Mouse (Mus musculus) heart, postnatal 0 days (tissue): ENCODE data around the gene Hoxc13. TPM values are rescaled to one million over a fixed set of nuclear protein-coding genes. Genes with fewer than 3 reads are reported as not detected.

Experiments
- ATAC-seq: fragments of 200-750 bp; cut with Nextera tagmentation; 2 replicates; pipeline ENCODE4 v1.8.0; 2017; ENCODE audit warnings: low read depth, moderate number of reproducible peaks, moderate library complexity; ENCODE audit not compliant: insufficient read depth
- DNase-seq: peaks from one replicate; pipeline ENCODE4 v3.0.0-alpha.2; 2016; ENCODE audit warnings: low spot score
- H3K27ac ChIP-seq: fragments of 300-500 bp; sonication (generic); 2 replicates; pipeline ENCODE4 v1.5.1; 2014; ENCODE audit warnings: low read depth, mild to moderate bottlenecking
- H3K27me3 ChIP-seq: fragments of 300-500 bp; sonication (generic); 2 replicates; pipeline ENCODE4 v1.6.1; 2014; ENCODE audit warnings: low read length, mixed read lengths; ENCODE audit not compliant: control insufficient read depth, insufficient read depth
- H3K36me3 ChIP-seq: fragments of 300-500 bp; sonication (generic); replicated peaks from 2 replicates; pipeline ENCODE4 v1.6.1; 2014; ENCODE audit warnings: low read length, mixed read lengths; ENCODE audit not compliant: control insufficient read depth, insufficient read depth
- H3K4me1 ChIP-seq: fragments of 300-500 bp; sonication (generic); 2 replicates; pipeline ENCODE4 v1.6.1; 2014; ENCODE audit warnings: antibody characterized with exemption; ENCODE audit not compliant: control insufficient read depth, insufficient read depth
- H3K4me2 ChIP-seq: fragments of 300-500 bp; sonication (generic); 2 replicates; pipeline ENCODE4 v1.6.1; 2014; ENCODE audit warnings: low read depth, mild to moderate bottlenecking, low read length, moderate library complexity
- H3K4me3 ChIP-seq: fragments of 300-500 bp; sonication (generic); 2 replicates; pipeline ENCODE4 v1.5.1; 2014; ENCODE audit warnings: low read depth, low read length
- H3K9ac ChIP-seq: fragments of 300-500 bp; sonication (generic); replicated peaks from 2 replicates; pipeline ENCODE4 v1.6.1; 2014; ENCODE audit warnings: low read depth, low read length, mixed read lengths
- H3K9me3 ChIP-seq: fragments of 300-500 bp; sonication (generic); replicated peaks from 2 replicates; pipeline ENCODE4 v1.6.1; 2016; ENCODE audit warnings: low read length; ENCODE audit not compliant: control insufficient read depth
- CTCF ChIP-seq: IDR thresholded peaks from 2 replicates; pipeline ENCODE4 v1.5.1; 2016; ENCODE audit warnings: antibody characterized with exemption, control low read depth, low read depth
- EP300 ChIP-seq: IDR thresholded peaks from 2 replicates; pipeline ENCODE4 v1.6.1; 2016; ENCODE audit warnings: antibody characterized with exemption, low read depth
- WGBS: fragments of 180-500 bp; shearing (Covaris S2); extraction: QIAGEN DNeasy Blood & Tissue Kit; methylation state at CpG from one replicate; pipeline ENCODE4 v1.1.7; 2014; 5-methylcytosine and 5-hydroxymethylcytosine counted together
- polyA plus RNA-seq: library from polyadenylated mRNA; unstranded; fragments of >200 nt; fragmentation: Nextera tagmentation; extraction: Ambion mirVana; gene quantifications from 2 replicates; pipeline ENCODE4 v1.2.1, GENCODE M21; 2015
- total RNA-seq: library from RNA; depleted of rRNA; stranded (reverse); fragments of >200 nt; gene quantifications from 2 replicates; pipeline ENCODE4 v1.2.3, GENCODE M21; 2014; ENCODE audit warnings: low replicate concordance

Gene Hoxc13
- total and polyA plus RNA-seq, 2 experiments from 2014 or later: not detected

- Histone ChIP-seq H3K36me3 (no peaks in the 10 kb centered on the region), H3K4me1 (no peaks in the 10 kb centered on the region), H3K9me3 (no peaks in the 10 kb centered on the region), H3K4me2 (no peak overlapping the region), H3K9ac (no peak overlapping the region), H3K27me3 (peaks cover 98% of the 10 kb centered on the region), H3K4me3 (no peak overlapping the region; the same call in 1 of the 2 replicates), H3K27ac (no peak overlapping the region)
- TF ChIP-seq CTCF (no peak), EP300 (no peak)
- DNase-seq (no peak), ATAC-seq (no peak)
- WGBS: under 1% methylated on average over 33 of the region's 40 CpGs
Measured at GRCm38 (mm10) chr15:102955833-102956640, 35.1 kb downstream of the Hoxc13 start.

DNA sequence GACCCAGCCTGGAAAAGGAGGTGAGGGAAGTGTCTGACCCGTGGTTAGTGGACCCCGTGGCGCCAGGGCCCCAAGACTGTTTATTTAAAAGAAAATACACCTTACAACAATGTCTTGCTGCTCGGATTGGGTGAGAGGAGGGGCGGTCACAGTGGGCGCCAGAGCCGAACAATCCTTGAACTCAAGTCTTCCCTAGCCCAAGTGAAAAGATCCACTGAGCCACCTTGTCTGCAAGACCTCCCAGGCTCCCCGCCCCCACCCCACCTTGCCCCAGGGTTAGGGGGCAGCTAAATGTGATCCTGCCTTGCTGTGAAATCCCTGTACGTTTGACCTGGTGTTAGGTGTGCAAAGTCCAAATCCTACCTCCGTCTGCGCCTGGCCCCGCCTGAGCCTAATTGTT is 36.0 kb downstream of the Hoxc13 start:
- no peak overlapping the region for H3K4me3 ChIP-seq
- H3K27me3 ChIP-seq: peaks cover 98% of the 10 kb centered on the region
- H3K4me1 ChIP-seq: no peaks in the 10 kb centered on the region
- under 1% methylated on average over 12 of the region's 12 CpGs for WGBS
- DNase-seq (no peak), ATAC-seq (no peak)
- no peak overlapping the region for H3K4me2 ChIP-seq
- no peak overlapping the region for H3K9ac ChIP-seq
- TF ChIP-seq EP300 (no peak), CTCF (no peak)
- no peaks in the 10 kb centered on the region for H3K36me3 ChIP-seq
- no peak overlapping the region for H3K27ac ChIP-seq
- no peaks in the 10 kb centered on the region for H3K9me3 ChIP-seq

- Histone ChIP-seq H3K4me1 (no peaks in the 10 kb centered on the region), H3K27ac (no peak overlapping the region), H3K9ac (no peak overlapping the region), H3K4me2 (no peak overlapping the region), H3K4me3 (no peak overlapping the region), H3K27me3 (peaks cover 97% of the 10 kb centered on the region), H3K36me3 (no peaks in the 10 kb centered on the region), H3K9me3 (no peaks in the 10 kb centered on the region)
- WGBS: 1% methylated on average over 13 of the region's 13 CpGs
- DNase-seq (no peak), ATAC-seq (no peak)
- no peak for TF ChIP-seq CTCF
- no peak for TF ChIP-seq EP300
Measured at GRCm38 (mm10) chr15:102959663-102960191, 38.8 kb downstream of the Hoxc13 start.

- H3K4me3 ChIP-seq: no peak overlapping the region
- WGBS: 3% methylated on average over 6 of the region's 6 CpGs
- H3K36me3 ChIP-seq: no peaks in the 10 kb centered on the region
- H3K27me3 ChIP-seq: peaks cover 98% of the 10 kb centered on the region
- ATAC-seq (no peak), DNase-seq (no peak)
- H3K9ac ChIP-seq: no peak overlapping the region
- TF ChIP-seq CTCF (no peak), EP300 (no peak)
- H3K4me1 ChIP-seq: no peaks in the 10 kb centered on the region
- H3K9me3 ChIP-seq: no peaks in the 10 kb centered on the region
- no peak overlapping the region for H3K4me2 ChIP-seq
- H3K27ac ChIP-seq: no peak overlapping the region
Measured at GRCm38 (mm10) chr15:102961728-102962127, 40.8 kb downstream of the Hoxc13 start.

DNA sequence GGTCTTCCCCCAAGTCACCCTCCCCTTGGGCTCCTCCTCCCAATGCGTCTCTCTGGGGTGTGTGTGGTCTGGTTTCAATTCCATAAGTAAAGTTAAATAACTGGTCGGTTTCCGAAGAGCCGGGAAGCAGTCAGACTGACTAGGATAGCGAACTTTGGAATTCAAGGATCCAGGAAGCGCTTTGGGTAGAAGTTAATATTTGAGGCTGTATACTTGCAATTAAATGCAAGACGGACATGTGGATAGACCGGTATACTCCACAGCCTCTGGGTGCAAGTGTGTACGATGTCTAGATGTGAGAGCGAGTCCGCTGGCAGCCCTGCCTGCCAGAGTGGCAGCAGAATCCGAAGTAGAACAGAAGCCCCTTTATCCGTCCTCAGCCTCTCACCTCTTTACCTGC is 41.6 kb downstream of the Hoxc13 start:
- no peaks in the 10 kb centered on the region for H3K9me3 ChIP-seq
- no peaks in the 10 kb centered on the region for H3K4me1 ChIP-seq
- TF ChIP-seq CTCF: no peak
- no peak for TF ChIP-seq EP300
- WGBS: 2% methylated on average over 13 of the region's 13 CpGs
- DNase-seq (no peak), ATAC-seq (no peak)
- H3K36me3 ChIP-seq: no peaks in the 10 kb centered on the region
- peaks cover 98% of the 10 kb centered on the region for H3K27me3 ChIP-seq
- H3K27ac ChIP-seq: no peak overlapping the region
- no peak overlapping the region for H3K9ac ChIP-seq
- H3K4me3 ChIP-seq: no peak overlapping the region
- H3K4me2 ChIP-seq: no peak overlapping the region

DNA sequence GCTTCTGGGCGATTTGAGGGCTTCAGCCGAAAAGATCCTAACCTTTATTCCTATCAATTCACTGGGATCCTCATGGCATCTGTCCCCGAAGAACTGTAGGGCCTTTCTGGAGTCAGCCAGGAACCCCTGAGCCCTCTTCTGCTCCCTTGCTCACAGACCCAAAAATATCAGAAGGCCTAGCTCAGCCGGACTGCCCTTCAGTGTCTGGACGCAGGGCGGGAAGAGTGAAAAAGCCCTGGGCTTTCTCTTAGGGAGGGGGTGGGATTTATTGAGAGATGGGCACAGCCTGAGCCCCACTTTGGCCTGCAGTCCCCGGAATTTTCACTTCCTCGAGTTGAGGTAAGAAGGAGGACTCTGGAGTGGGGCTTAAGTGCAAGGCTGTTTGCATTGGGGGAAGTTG is 42.4 kb downstream of the Hoxc13 start:
- 5% methylated on average over 8 of the region's 8 CpGs for WGBS
- Histone ChIP-seq H3K9me3 (no peaks in the 10 kb centered on the region), H3K4me2 (no peak overlapping the region), H3K27me3 (peaks cover 98% of the 10 kb centered on the region), H3K27ac (no peak overlapping the region), H3K9ac (no peak overlapping the region), H3K4me1 (no peaks in the 10 kb centered on the region), H3K36me3 (no peaks in the 10 kb centered on the region), H3K4me3 (0 out of 2 replicates have a peak overlapping the region, but pooled peaks have one; percentile 1)
- DNase-seq: no peak
- TF ChIP-seq EP300: no peak
- no peak for TF ChIP-seq CTCF
- no peak for ATAC-seq
